ENCODE assay signal across 12 mouse cellular contexts in the genomic region with DNA sequence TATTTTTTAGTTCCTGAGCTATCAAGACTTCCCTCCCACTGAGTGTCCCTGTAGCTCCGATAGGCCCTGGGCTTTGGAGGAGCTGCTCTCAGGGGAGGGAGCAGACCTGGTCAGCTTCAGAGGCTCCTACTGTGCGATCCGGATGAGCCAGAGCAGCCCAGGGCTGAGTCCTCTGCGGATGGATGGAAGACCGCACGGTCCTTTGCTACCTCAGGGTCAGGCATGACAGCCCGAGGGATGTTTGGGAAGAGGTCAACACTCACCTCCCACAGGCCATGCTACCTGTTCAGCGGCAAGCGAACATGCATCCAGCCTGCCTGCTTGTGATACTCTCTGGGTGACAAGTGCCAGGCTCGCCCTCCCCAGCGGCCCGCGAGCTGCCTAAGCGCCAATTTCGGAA. TPM values are rescaled to one million over a fixed set of nuclear protein-coding genes. Genes with fewer than 3 reads are reported as not detected.
A peak's percentile ranks its signal among the peaks of the same experiment; 100 is the strongest.
DNase-seq lines count a peak whose midpoint lies in the region; ATAC-seq and TF ChIP-seq lines count a peak whose summit lies in the region.
"Had no signal": no experiment of that assay in that cellular context is flagged by ENCODE, and none has a peak within 500 bp of the region (broad histone marks: within the 10 kb centered on the region; RNA-seq: fewer than 3 reads in every experiment).

No protein-coding gene starts in this region.

- H3K27ac ChIP-seq in forebrain, embryonic 14.5 days (ENCODE audit: low read depth, low read length): peak overlapping the region; percentile 52
- peak overlapping the region; percentile 79 for H3K27ac ChIP-seq in midbrain, embryonic 12.5 days (replicated peaks)
- H3K27ac ChIP-seq in thymus, adult 2 months (ENCODE audit: control insufficient read depth, insufficient read depth, low read length): no peak overlapping the region

- intact Hi-C loops in heart, postnatal 25 days (cut with DNase I): no loop called here

- peaks cover 36% of the 10 kb centered on the region for H3K36me3 ChIP-seq in E14TG2a.4 (ENCODE audit: insufficient read depth, low read length)
- peaks cover 7% of the 10 kb centered on the region; the same call in 1 of the 2 replicates for H3K36me3 ChIP-seq in forebrain, embryonic 14.5 days (ENCODE audit: control insufficient read depth, insufficient read depth, low read length)
- no peaks in the 10 kb centered on the region for H3K36me3 ChIP-seq in midbrain, embryonic 12.5 days
- H3K36me3 ChIP-seq in thymus, adult 2 months (ENCODE audit: control insufficient read depth, insufficient read depth, low read length): no peaks in the 10 kb centered on the region

- peak; percentile 78 for DNase-seq in cerebellum, adult 9-10 months
- peak; percentile 48 for DNase-seq in forebrain, embryonic 14.5 days (ENCODE audit: low spot score)
- DNase-seq in thymus, adult 2 months: no peak
- no peak for DNase-seq in heart, postnatal 25 days (ENCODE audit: low spot score)
- no peak for DNase-seq in testis, postnatal 10 days (ENCODE audit: low spot score)
- DNase-seq: adrenal gland, adult 2 months had no signal

- ATAC-seq in forebrain, embryonic 14.5 days: no peak
- ATAC-seq in midbrain, embryonic 12.5 days (ENCODE audit: low FRiP score, low read depth): peak; percentile 42; the same call in 1 of the 2 replicates
- no peak for ATAC-seq in frontal cortex, adult (ENCODE audit: low TSS enrichment)
- ATAC-seq: CD4-positive, CD25-positive, alpha-beta regulatory T cell, adult 4 months had no signal

- TF ChIP-seq CTCF in E14TG2a.4 (conservative IDR thresholded peaks at IDR 0.05; ENCODE audit: low read length): no peak
- TF ChIP-seq CTCF in thymus, adult 2 months (IDR thresholded peaks at IDR 0.05; ENCODE audit: borderline replicate concordance, control insufficient read depth, extremely low read depth, insufficient read depth, low read length, poor library complexity): no peak

- peaks cover 85% of the 10 kb centered on the region for H3K4me1 ChIP-seq in E14TG2a.4 (replicated peaks; ENCODE audit: low read depth, low read length)
- H3K4me1 ChIP-seq in forebrain, embryonic 14.5 days (ENCODE audit: control insufficient read depth, insufficient read depth, low read length): peaks cover 9% of the 10 kb centered on the region; the same call in 1 of the 2 replicates
- H3K4me1 ChIP-seq in midbrain, embryonic 12.5 days: peaks cover 39% of the 10 kb centered on the region
- no peaks in the 10 kb centered on the region for H3K4me1 ChIP-seq in thymus, adult 2 months (replicated peaks; ENCODE audit: control insufficient read depth, insufficient read depth, low read length)

- peak overlapping the region; percentile 39 for H3K4me3 ChIP-seq in E14TG2a.4 (replicated peaks; ENCODE audit: low read length)
- H3K4me3 ChIP-seq in forebrain, embryonic 14.5 days (ENCODE audit: low read depth, low read length): peak overlapping the region; percentile 49
- peak overlapping the region; percentile 36 for H3K4me3 ChIP-seq in midbrain, embryonic 12.5 days
- H3K4me3 ChIP-seq in thymus, adult 2 months (ENCODE audit: control insufficient read depth, insufficient read depth, low read length): no peak overlapping the region

- peak overlapping the region; percentile 75 for H3K9ac ChIP-seq in forebrain, embryonic 14.5 days (ENCODE audit: low read length)
- H3K9ac ChIP-seq in midbrain, embryonic 12.5 days (replicated peaks): peak overlapping the region; percentile 62

- H3K27me3 ChIP-seq in E14TG2a.4 (ENCODE audit: insufficient read depth, low read length): peaks cover 84% of the 10 kb centered on the region
- peaks cover 48% of the 10 kb centered on the region for H3K27me3 ChIP-seq in forebrain, embryonic 14.5 days (replicated peaks; ENCODE audit: control insufficient read depth, insufficient read depth, low read length)
- peaks cover 73% of the 10 kb centered on the region for H3K27me3 ChIP-seq in midbrain, embryonic 12.5 days
- H3K27me3 ChIP-seq in thymus, adult 2 months (ENCODE audit: control insufficient read depth, insufficient read depth, low read length): peaks cover 47% of the 10 kb centered on the region

- H3K4me2 ChIP-seq in forebrain, embryonic 14.5 days (ENCODE audit: low read length): peak overlapping the region; percentile 73
- H3K4me2 ChIP-seq in midbrain, embryonic 12.5 days (replicated peaks): peak overlapping the region; percentile 71

- H3K9me3 ChIP-seq in E14TG2a.4 (ENCODE audit: low read length): no peaks in the 10 kb centered on the region
- H3K9me3 ChIP-seq in forebrain, embryonic 14.5 days (replicated peaks; ENCODE audit: control insufficient read depth, low read length): no peaks in the 10 kb centered on the region
- no peaks in the 10 kb centered on the region for H3K9me3 ChIP-seq in midbrain, embryonic 12.5 days

- WGBS in forebrain, embryonic 14.5 days: 14% methylated on average over 15 of the region's 15 CpGs
- WGBS in midbrain, embryonic 12.5 days: under 1% methylated on average over 15 of the region's 15 CpGs
- 16% methylated on average over 15 of the region's 15 CpGs for WGBS in thymus, adult 2 months

- TF ChIP-seq POLR2A in thymus, adult 2 months (IDR thresholded peaks at IDR 0.05; ENCODE audit: control insufficient read depth, extremely low read depth, insufficient read depth, low read length, poor library complexity): no peak

RNA-seq across cellular contexts. Expression of gene Zic2, which starts 5.9 kb away (rescaled TPM):
- 7.3 and 9.8 TPM in 2 replicates for polyA plus RNA-seq in forebrain, embryonic 14.5 days (2014; fragmentation: Nextera tagmentation; extraction: Ambion mirVana)
- 14.2 and 21.1 TPM in 2 replicates for polyA plus RNA-seq in midbrain, embryonic 12.5 days (2016; fragmentation: Nextera tagmentation; extraction: Ambion mirVana)
- not detected in 2 replicates for polyA plus RNA-seq in thymus, adult 2 months (2012; rRNA removed)
- total RNA-seq in heart, postnatal 25 days (2021): not detected
- total RNA-seq: adrenal gland, adult 2 months had no signal
- polyA plus RNA-seq: CD4-positive, CD25-positive, alpha-beta regulatory T cell, adult 4 months; heart, embryonic 14.5 days; small intestine, adult 2 months had no signal

RNA-seq across cellular contexts. Expression of gene Gm10837, which starts 9.2 kb away (rescaled TPM):
- polyA plus RNA-seq in forebrain, embryonic 14.5 days (2014; fragmentation: Nextera tagmentation; extraction: Ambion mirVana): 0.32 and 0.55 TPM in 2 replicates
- 0.31 and 0.68 TPM in 2 replicates for polyA plus RNA-seq in midbrain, embryonic 12.5 days (2016; fragmentation: Nextera tagmentation; extraction: Ambion mirVana)
- not detected in 2 replicates for polyA plus RNA-seq in thymus, adult 2 months (2012; rRNA removed)
- not detected for total RNA-seq in heart, postnatal 25 days (2021)
- total RNA-seq: adrenal gland, adult 2 months had no signal
- polyA plus RNA-seq: adrenal gland, adult 2 months; CD4-positive, CD25-positive, alpha-beta regulatory T cell, adult 4 months; heart, embryonic 14.5 days; small intestine, adult 2 months had no signal

RNA-seq across cellular contexts. Expression of gene Zic5, which starts 15.7 kb away (rescaled TPM):
- 9.5 and 10.9 TPM in 2 replicates for polyA plus RNA-seq in forebrain, embryonic 14.5 days (2014; fragmentation: Nextera tagmentation; extraction: Ambion mirVana)
- polyA plus RNA-seq in midbrain, embryonic 12.5 days (2016; fragmentation: Nextera tagmentation; extraction: Ambion mirVana): 15.7 and 30.2 TPM in 2 replicates
- polyA plus RNA-seq in thymus, adult 2 months (2012; rRNA removed): not detected in 2 replicates
- total RNA-seq in heart, postnatal 25 days (2021): not detected
- total RNA-seq: adrenal gland, adult 2 months had no signal
- polyA plus RNA-seq: CD4-positive, CD25-positive, alpha-beta regulatory T cell, adult 4 months; small intestine, adult 2 months had no signal

RNA-seq across cellular contexts. Expression of gene Gm5089, which starts 30.3 kb away (rescaled TPM):
- 0.25 and 0.33 TPM in 2 replicates for polyA plus RNA-seq in forebrain, embryonic 14.5 days (2014; fragmentation: Nextera tagmentation; extraction: Ambion mirVana)
- polyA plus RNA-seq in midbrain, embryonic 12.5 days (2016; fragmentation: Nextera tagmentation; extraction: Ambion mirVana): 1.7 and 2.6 TPM in 2 replicates
- polyA plus RNA-seq in thymus, adult 2 months (2012; rRNA removed): not detected in 2 replicates
- total RNA-seq in heart, postnatal 25 days (2021): not detected
- total RNA-seq: adrenal gland, adult 2 months had no signal
- polyA plus RNA-seq: adrenal gland, adult 2 months; CD4-positive, CD25-positive, alpha-beta regulatory T cell, adult 4 months; heart, embryonic 14.5 days; small intestine, adult 2 months had no signal

RNA-seq across cellular contexts. Expression of gene Pcca, which starts 52.9 kb away (rescaled TPM):
- polyA plus RNA-seq in forebrain, embryonic 14.5 days (2014; fragmentation: Nextera tagmentation; extraction: Ambion mirVana): 25.0 and 25.7 TPM in 2 replicates
- 32.2 and 33.5 TPM in 2 replicates for polyA plus RNA-seq in midbrain, embryonic 12.5 days (2016; fragmentation: Nextera tagmentation; extraction: Ambion mirVana)
- polyA plus RNA-seq in thymus, adult 2 months (2012; rRNA removed): 7.2 and 7.9 TPM in 2 replicates
- 10 to 100 TPM; 78.0 to 90.8 TPM for total RNA-seq in heart, postnatal 25 days (2021)

Comparison
In these comparisons a context has a peak if more than half of its experiments do, and no peak if none do; other contexts are left out.
1. DNase-seq: peak in cerebellum, adult 9-10 months (single experiment) and forebrain, embryonic 14.5 days (single experiment); none in thymus, adult 2 months (single experiment), heart, postnatal 25 days (single experiment) and testis, postnatal 10 days (single experiment).
2. RNA of gene Zic5, which starts 15.7 kb away (polyA plus RNA-seq): 15.7 to 30.2 TPM in midbrain, embryonic 12.5 days and 9.5 to 10.9 TPM in forebrain, embryonic 14.5 days; not detected in thymus, adult 2 months; every median in the first group is over 10 times any median in the second.